Mouse (Mus musculus): Measurements from ENCODE around the gene Fam131b. TPM values are rescaled to one million over a fixed set of nuclear protein-coding genes. Genes with fewer than 3 reads are reported as not detected.

Fam131b gene
- 1 to 10 TPM; 1.2 to 1.6 TPM for total RNA-seq (2021)

GRCm38 (mm10) chr6:42324482-42325267 lies at the start of gene Fam131b:
TSS of gene Fam131b (minus strand) at chr6:42324643.
- DNase-seq, result peak; percentile 44 to 46

GRCm38 (mm10) chr6:42373669-42374430 lies 49.4 kb upstream of the Fam131b start:
- intact Hi-C loops (cut with DNase I), result loop anchor here (2.0 kb wide), 1 partner anchor 23 kb away; no protein-coding TSS in a partner anchor
- DNase-seq, result no peak

More at GRCm38 (mm10) chr6:42324482-42325267, at the start of gene Fam131b:
- intact Hi-C loops (cut with DNase I), result loop anchor here (2.0 to 10.0 kb wide), 4 partner anchors 57 to 560 kb away; no protein-coding TSS in a partner anchor

- DNase-seq, result peak in 1 of 2 experiments; percentile 75
- intact Hi-C loops (cut with DNase I), result loop anchor here (2.0 kb wide), 1 partner anchor 22 kb away; no protein-coding TSS in a partner anchor
Observed at GRCm38 (mm10) chr6:42372816-42373547, 48.5 kb upstream of the Fam131b start, which contains the start of gene Epha1. TSS of gene Epha1 (minus strand) at chr6:42373268.

- intact Hi-C loops (cut with DNase I), result loop anchor here (2.0 kb wide), 1 partner anchor 22 kb away; no protein-coding TSS in a partner anchor
- DNase-seq, result no peak
Observed at GRCm38 (mm10) chr6:42372421-42372815, 48.0 kb upstream of the Fam131b start.

GRCm38 (mm10) chr6:42372001-42372400 lies 47.6 kb upstream of the Fam131b start:
- intact Hi-C loops (cut with DNase I), result loop anchor here (2.0 kb wide), 1 partner anchor 21 kb away; no protein-coding TSS in a partner anchor

GRCm38 (mm10) chr6:42370630-42371363 lies 46.4 kb upstream of the Fam131b start:
- intact Hi-C loops (cut with DNase I), result no loop called here
- DNase-seq, result peak in 1 of 2 experiments; percentile 69

More at GRCm38 (mm10) chr6:42372001-42372400, 47.6 kb upstream of the Fam131b start:
- no peak for DNase-seq

GRCm38 (mm10) chr6:42369870-42370269 lies 45.4 kb upstream of the Fam131b start:
- peak in 1 of 2 experiments; percentile 69 for DNase-seq
- intact Hi-C loops (cut with DNase I), result no loop called here

- intact Hi-C loops (cut with DNase I), result no loop called here
- DNase-seq, result no peak
Observed at GRCm38 (mm10) chr6:42365215-42365614, 40.8 kb upstream of the Fam131b start.

GRCm38 (mm10) chr6:42364607-42365006 lies 40.2 kb upstream of the Fam131b start:
- no peak for DNase-seq
- intact Hi-C loops (cut with DNase I), result no loop called here

- DNase-seq, result no peak
- intact Hi-C loops (cut with DNase I), result no loop called here
Observed at GRCm38 (mm10) chr6:42364066-42364465, 39.6 kb upstream of the Fam131b start.

- DNase-seq, result no peak
- intact Hi-C loops (cut with DNase I), result no loop called here
Observed at GRCm38 (mm10) chr6:42362974-42363373, 38.5 kb upstream of the Fam131b start.

GRCm38 (mm10) chr6:42362497-42362896 lies 38.1 kb upstream of the Fam131b start:
- DNase-seq, result no peak
- intact Hi-C loops (cut with DNase I), result no loop called here

GRCm38 (mm10) chr6:42362074-42362473 lies 37.6 kb upstream of the Fam131b start:
- intact Hi-C loops (cut with DNase I), result no loop called here
- no peak for DNase-seq

- intact Hi-C loops (cut with DNase I), result no loop called here
- DNase-seq, result no peak
Observed at GRCm38 (mm10) chr6:42361041-42361895, 36.8 kb upstream of the Fam131b start.

- no peak for DNase-seq
- intact Hi-C loops (cut with DNase I), result no loop called here
Observed at GRCm38 (mm10) chr6:42360231-42360840, 35.9 kb upstream of the Fam131b start.

GRCm38 (mm10) chr6:42359364-42360147 lies 35.1 kb upstream of the Fam131b start:
- intact Hi-C loops (cut with DNase I), result no loop called here
- no peak for DNase-seq

- intact Hi-C loops (cut with DNase I), result no loop called here
- DNase-seq, result no peak
Observed at GRCm38 (mm10) chr6:42358901-42359300, 34.5 kb upstream of the Fam131b start.

- intact Hi-C loops (cut with DNase I), result no loop called here
Observed at GRCm38 (mm10) chr6:42357901-42358300, 33.5 kb upstream of the Fam131b start.

More at GRCm38 (mm10) chr6:42357901-42358300, 33.5 kb upstream of the Fam131b start:
- DNase-seq, result no peak
